Mouse (Mus musculus) 416B (cell line): ENCODE data around the gene Ttll10.

ENCODE experiments used
- DNase-seq: peaks from one replicate; pipeline ENCODE4 v3.0.0; 2011; ENCODE audit warnings: low read depth

Gene Ttll10

GRCm38 (mm10) chr4:156024184-156024583 lies 35.0 kb downstream of the Ttll10 start:
- DNase-seq, result no peak

- DNase-seq, result no peak
Observed at GRCm38 (mm10) chr4:156023520-156023919, 35.7 kb downstream of the Ttll10 start.

GRCm38 (mm10) chr4:156021942-156022419 lies 37.2 kb downstream of the Ttll10 start:
- no peak for DNase-seq

- DNase-seq, result no peak
Observed at GRCm38 (mm10) chr4:156021381-156021780, 37.8 kb downstream of the Ttll10 start.

GRCm38 (mm10) chr4:156019771-156020170 lies 39.4 kb downstream of the Ttll10 start:
- DNase-seq, result no peak

- peak; percentile 18 for DNase-seq
Observed at GRCm38 (mm10) chr4:156014436-156014835, 44.8 kb downstream of the Ttll10 start.

GRCm38 (mm10) chr4:156013637-156014036 lies 45.6 kb downstream of the Ttll10 start, which contains the start of gene Tnfrsf4:
Gene Tnfrsf4 (plus strand): TSS chr4:156013843.
- DNase-seq, result no peak

- DNase-seq, result no peak
Observed at GRCm38 (mm10) chr4:156008369-156008768, 50.8 kb downstream of the Ttll10 start.

GRCm38 (mm10) chr4:156004109-156004508 lies 55.1 kb downstream of the Ttll10 start:
- DNase-seq, result no peak

GRCm38 (mm10) chr4:155993606-155994005 lies 65.6 kb downstream of the Ttll10 start:
- DNase-seq, result no peak

GRCm38 (mm10) chr4:155992906-155993547 lies 66.2 kb downstream of the Ttll10 start:
- DNase-seq, result peak; percentile 96

- DNase-seq, result peak; percentile 95
Observed at GRCm38 (mm10) chr4:155992241-155992905, 66.8 kb downstream of the Ttll10 start, which contains the start of the genes B3galt6 and Sdf4. Gene B3galt6 (minus strand): TSS chr4:155992649. Gene Sdf4 (plus strand): TSS chr4:155992872.

- DNase-seq, result no peak
Observed at GRCm38 (mm10) chr4:155991908-155992230, 67.3 kb downstream of the Ttll10 start.

GRCm38 (mm10) chr4:155991211-155991907 lies 67.9 kb downstream of the Ttll10 start:
- DNase-seq, result peak; percentile 87
